In genomic region chr5:24602751-24603343, GRCm38 (mm10) we compare ENCODE assay signal across 7 mouse cellular contexts. TPM values are rescaled to one million over a fixed set of nuclear protein-coding genes. Genes with fewer than 3 reads are reported as not detected.
DNase-seq lines count a peak whose midpoint lies in the region; ATAC-seq and TF ChIP-seq lines count a peak whose summit lies in the region.

No protein-coding gene starts in this region.

- DNase-seq in adrenal gland, adult (ENCODE audit: inconsistent age in 2 of 2, low spot score in 1 of 2), result peak; percentile 91 to 96
- DNase-seq in cerebellum, adult 18-20 months, result peak; percentile 67 to 83
- peak; percentile 66 for DNase-seq in forebrain, postnatal 0 days
- DNase-seq in hindbrain, embryonic 11.5 days (ENCODE audit: low spot score), result peak; percentile 83
- DNase-seq in thymus, postnatal 4 days, result no peak

- H3K4me1 ChIP-seq in forebrain, postnatal 0 days (ENCODE audit: insufficient read depth), result peaks cover 44% of the 10 kb centered on the region
- peaks cover 45% of the 10 kb centered on the region for H3K4me1 ChIP-seq in hindbrain, embryonic 11.5 days (replicated peaks; ENCODE audit: control insufficient read depth, insufficient read depth, low read length)
- peaks cover 73% of the 10 kb centered on the region for H3K4me1 ChIP-seq in limb, embryonic 13.5 days
- peaks cover 86% of the 10 kb centered on the region for H3K4me1 ChIP-seq in midbrain, embryonic 15.5 days

- peak overlapping the region; percentile 98 for H3K4me2 ChIP-seq in forebrain, postnatal 0 days (ENCODE audit: low read depth)
- peak overlapping the region; percentile 95 for H3K4me2 ChIP-seq in hindbrain, embryonic 11.5 days (replicated peaks; ENCODE audit: low read depth, low read length)
- H3K4me2 ChIP-seq in limb, embryonic 13.5 days (replicated peaks), result peak overlapping the region; percentile 92
- peak overlapping the region; percentile 94 for H3K4me2 ChIP-seq in midbrain, embryonic 15.5 days

- no peaks in the 10 kb centered on the region for H3K9me3 ChIP-seq in forebrain, postnatal 0 days (ENCODE audit: low read length)
- H3K9me3 ChIP-seq in hindbrain, embryonic 11.5 days (ENCODE audit: control insufficient read depth, low read length), result no peaks in the 10 kb centered on the region
- no peaks in the 10 kb centered on the region for H3K9me3 ChIP-seq in limb, embryonic 13.5 days
- no peaks in the 10 kb centered on the region for H3K9me3 ChIP-seq in midbrain, embryonic 15.5 days

- no peaks in the 10 kb centered on the region for H3K36me3 ChIP-seq in forebrain, postnatal 0 days (ENCODE audit: insufficient read depth)
- H3K36me3 ChIP-seq in hindbrain, embryonic 11.5 days (ENCODE audit: control insufficient read depth, insufficient read depth, low read length), result no peaks in the 10 kb centered on the region
- no peaks in the 10 kb centered on the region for H3K36me3 ChIP-seq in limb, embryonic 13.5 days
- no peaks in the 10 kb centered on the region for H3K36me3 ChIP-seq in midbrain, embryonic 15.5 days (replicated peaks)

- no peak for ATAC-seq in forebrain, postnatal 0 days
- peak; percentile 36 for ATAC-seq in hindbrain, embryonic 11.5 days (ENCODE audit: low FRiP score)
- peak; percentile 35 for ATAC-seq in limb, embryonic 13.5 days (ENCODE audit: low FRiP score, low read depth)
- ATAC-seq in midbrain, embryonic 15.5 days (replicated peaks), result peak; percentile 28

- no peaks in the 10 kb centered on the region for H3K27me3 ChIP-seq in forebrain, postnatal 0 days (ENCODE audit: insufficient read depth, low read length)
- peaks cover 7% of the 10 kb centered on the region for H3K27me3 ChIP-seq in hindbrain, embryonic 11.5 days (ENCODE audit: control insufficient read depth, insufficient read depth, low read length)
- no peaks in the 10 kb centered on the region for H3K27me3 ChIP-seq in limb, embryonic 13.5 days
- H3K27me3 ChIP-seq in midbrain, embryonic 15.5 days (replicated peaks), result no peaks in the 10 kb centered on the region

- WGBS in forebrain, postnatal 0 days, result 6% methylated on average over 16 of the region's 16 CpGs
- WGBS in hindbrain, embryonic 11.5 days, result 0% methylated on average over 16 of the region's 16 CpGs
- under 1% methylated on average over 16 of the region's 16 CpGs for WGBS in limb, embryonic 13.5 days
- 3% methylated on average over 16 of the region's 16 CpGs for WGBS in midbrain, embryonic 15.5 days

- peak overlapping the region; percentile 49 for H3K4me3 ChIP-seq in forebrain, postnatal 0 days (ENCODE audit: low read depth, low read length)
- peak overlapping the region; percentile 48 for H3K4me3 ChIP-seq in hindbrain, embryonic 11.5 days (ENCODE audit: low read depth, low read length)
- peak overlapping the region; percentile 72 for H3K4me3 ChIP-seq in limb, embryonic 13.5 days
- H3K4me3 ChIP-seq in midbrain, embryonic 15.5 days, result peak overlapping the region; percentile 62

- peak overlapping the region; percentile 68 for H3K9ac ChIP-seq in forebrain, postnatal 0 days
- peak overlapping the region; percentile 87 for H3K9ac ChIP-seq in hindbrain, embryonic 11.5 days (ENCODE audit: low read depth, low read length)
- peak overlapping the region; percentile 97 for H3K9ac ChIP-seq in limb, embryonic 13.5 days
- H3K9ac ChIP-seq in midbrain, embryonic 15.5 days, result peak overlapping the region; percentile 87

- TF ChIP-seq CTCF in forebrain, postnatal 0 days (IDR thresholded peaks at IDR 0.05; ENCODE audit: low read depth), result no peak

- H3K27ac ChIP-seq in forebrain, postnatal 0 days (ENCODE audit: low read depth, low read length), result peak overlapping the region; percentile 95
- H3K27ac ChIP-seq in hindbrain, embryonic 11.5 days (ENCODE audit: low read depth, low read length), result peak overlapping the region; percentile 97
- peak overlapping the region; percentile 100 for H3K27ac ChIP-seq in limb, embryonic 13.5 days
- H3K27ac ChIP-seq in midbrain, embryonic 15.5 days, result peak overlapping the region; percentile 100

RNA-seq across cellular contexts. Expression of gene Chpf2, which starts 16.3 kb away (rescaled TPM):
- total RNA-seq in forebrain, postnatal 0 days (2014; rRNA removed), result 25.0 and 33.5 TPM in 2 replicates
- polyA plus RNA-seq in forebrain, postnatal 0 days (2015; fragmentation: Nextera tagmentation; extraction: Ambion mirVana), result 18.7 and 21.3 TPM in 2 replicates
- 8.6 and 8.7 TPM in 2 replicates for polyA plus RNA-seq in hindbrain, embryonic 11.5 days (2014; fragmentation: Nextera tagmentation; extraction: Ambion mirVana)
- 31.6 and 33.3 TPM in 2 replicates for polyA plus RNA-seq in limb, embryonic 13.5 days (2015; fragmentation: Nextera tagmentation; extraction: Ambion mirVana)
- polyA plus RNA-seq in midbrain, embryonic 15.5 days (2015; fragmentation: Nextera tagmentation; extraction: Ambion mirVana), result 22.1 and 23.0 TPM in 2 replicates

RNA-seq across cellular contexts. Expression of gene Smarcd3, which starts 21.4 kb away (rescaled TPM):
- total RNA-seq in forebrain, postnatal 0 days (2014; rRNA removed), result 265 and 272 TPM in 2 replicates
- 162 and 168 TPM in 2 replicates for polyA plus RNA-seq in forebrain, postnatal 0 days (2015; fragmentation: Nextera tagmentation; extraction: Ambion mirVana)
- polyA plus RNA-seq in hindbrain, embryonic 11.5 days (2014; fragmentation: Nextera tagmentation; extraction: Ambion mirVana), result 42.3 and 45.9 TPM in 2 replicates
- polyA plus RNA-seq in limb, embryonic 13.5 days (2015; fragmentation: Nextera tagmentation; extraction: Ambion mirVana), result 51.2 and 51.3 TPM in 2 replicates
- polyA plus RNA-seq in midbrain, embryonic 15.5 days (2015; fragmentation: Nextera tagmentation; extraction: Ambion mirVana), result 182 and 186 TPM in 2 replicates

RNA-seq across cellular contexts. Expression of gene Abcf2, which starts 25.6 kb away (rescaled TPM):
- 59.8 and 66.2 TPM in 2 replicates for total RNA-seq in forebrain, postnatal 0 days (2014; rRNA removed)
- 73.7 and 80.8 TPM in 2 replicates for polyA plus RNA-seq in forebrain, postnatal 0 days (2015; fragmentation: Nextera tagmentation; extraction: Ambion mirVana)
- 121 and 136 TPM in 2 replicates for polyA plus RNA-seq in hindbrain, embryonic 11.5 days (2014; fragmentation: Nextera tagmentation; extraction: Ambion mirVana)
- polyA plus RNA-seq in limb, embryonic 13.5 days (2015; fragmentation: Nextera tagmentation; extraction: Ambion mirVana), result 120 and 128 TPM in 2 replicates
- 83.8 and 86.4 TPM in 2 replicates for polyA plus RNA-seq in midbrain, embryonic 15.5 days (2015; fragmentation: Nextera tagmentation; extraction: Ambion mirVana)

RNA-seq across cellular contexts. Expression of gene 4931409K22Rik, which starts 46.2 kb away (rescaled TPM):
- total RNA-seq in forebrain, postnatal 0 days (2014; rRNA removed), result not detected in 2 replicates
- polyA plus RNA-seq in forebrain, postnatal 0 days (2015; fragmentation: Nextera tagmentation; extraction: Ambion mirVana), result 0.11 TPM in 1 of 2 replicates, not detected in the other
- 0.14 TPM in 1 of 2 replicates, not detected in the other for polyA plus RNA-seq in hindbrain, embryonic 11.5 days (2014; fragmentation: Nextera tagmentation; extraction: Ambion mirVana)
- 0.17 and 0.49 TPM in 2 replicates for polyA plus RNA-seq in limb, embryonic 13.5 days (2015; fragmentation: Nextera tagmentation; extraction: Ambion mirVana)
- 0.06 TPM in 1 of 2 replicates, not detected in the other for polyA plus RNA-seq in midbrain, embryonic 15.5 days (2015; fragmentation: Nextera tagmentation; extraction: Ambion mirVana)
